Mouse (Mus musculus) intestine, embryonic 14.5 days (tissue): ENCODE results near the gene Epha4. TPM values are rescaled to one million over a fixed set of nuclear protein-coding genes. Genes with fewer than 3 reads are reported as not detected.
A peak's percentile ranks its signal among the peaks of the same experiment; 100 is the strongest.

Source experiments
- ATAC-seq: fragments of 200-750 bp; cut with Nextera tagmentation; replicated peaks from 2 replicates; pipeline ENCODE4 v1.8.0; 2017; ENCODE audit warnings: low read depth, moderate number of reproducible peaks, moderate TSS enrichment, moderate library complexity; ENCODE audit not compliant: low FRiP score, low TSS enrichment
- DNase-seq: peaks from one replicate; pipeline ENCODE4 v3.0.0-alpha.2; 2018; ENCODE audit warnings: low spot score
- H3K27ac ChIP-seq: fragments of 300-500 bp; sonication (generic); 2 replicates; pipeline ENCODE4 v1.5.1; 2014; ENCODE audit warnings: low read depth, mild to moderate bottlenecking, control low read depth
- H3K27me3 ChIP-seq: fragments of 300-500 bp; sonication (generic); replicated peaks from 2 replicates; pipeline ENCODE4 v1.6.1; 2014; ENCODE audit warnings: low read length, control low read depth; ENCODE audit not compliant: control insufficient read depth, insufficient read depth
- H3K36me3 ChIP-seq: fragments of 300-500 bp; sonication (generic); 2 replicates; pipeline ENCODE4 v1.6.1; 2014; ENCODE audit warnings: low read length, control low read depth; ENCODE audit not compliant: control insufficient read depth, insufficient read depth
- H3K4me1 ChIP-seq: fragments of 300-500 bp; sonication (generic); replicated peaks from 2 replicates; pipeline ENCODE4 v1.6.1; 2014; ENCODE audit warnings: low read length, control low read depth, mixed read lengths; ENCODE audit not compliant: control insufficient read depth, insufficient read depth
- H3K4me2 ChIP-seq: fragments of 300-500 bp; sonication (generic); 2 replicates; pipeline ENCODE4 v1.6.1; 2014; ENCODE audit warnings: low read length
- H3K4me3 ChIP-seq: fragments of 300-500 bp; sonication (generic); 2 replicates; pipeline ENCODE4 v1.5.1; 2014; ENCODE audit warnings: low read depth, low read length, control low read depth, mixed read lengths
- H3K9ac ChIP-seq: fragments of 300-500 bp; sonication (generic); 2 replicates; pipeline ENCODE4 v1.6.1; 2014; ENCODE audit warnings: mild to moderate bottlenecking, low read length
- H3K9me3 ChIP-seq: fragments of 300-500 bp; sonication (generic); 2 replicates; pipeline ENCODE4 v1.6.1; 2016; ENCODE audit warnings: low read length, control low read depth; ENCODE audit not compliant: control insufficient read depth
- WGBS: fragments of 180-500 bp; shearing (Covaris S2); extraction: QIAGEN DNeasy Blood & Tissue Kit; methylation state at CpG from one replicate; pipeline ENCODE4 v1.1.7; 2014; 5-methylcytosine and 5-hydroxymethylcytosine counted together
- polyA plus RNA-seq: library from polyadenylated mRNA; unstranded; fragments of >200 nt; fragmentation: Nextera tagmentation; extraction: Ambion mirVana; gene quantifications from 2 replicates; pipeline ENCODE4 v1.2.1, GENCODE M21; 2014

Gene Epha4
- polyA plus RNA-seq, 1 experiment from 2014 or later = 15.4 TPM

DNA sequence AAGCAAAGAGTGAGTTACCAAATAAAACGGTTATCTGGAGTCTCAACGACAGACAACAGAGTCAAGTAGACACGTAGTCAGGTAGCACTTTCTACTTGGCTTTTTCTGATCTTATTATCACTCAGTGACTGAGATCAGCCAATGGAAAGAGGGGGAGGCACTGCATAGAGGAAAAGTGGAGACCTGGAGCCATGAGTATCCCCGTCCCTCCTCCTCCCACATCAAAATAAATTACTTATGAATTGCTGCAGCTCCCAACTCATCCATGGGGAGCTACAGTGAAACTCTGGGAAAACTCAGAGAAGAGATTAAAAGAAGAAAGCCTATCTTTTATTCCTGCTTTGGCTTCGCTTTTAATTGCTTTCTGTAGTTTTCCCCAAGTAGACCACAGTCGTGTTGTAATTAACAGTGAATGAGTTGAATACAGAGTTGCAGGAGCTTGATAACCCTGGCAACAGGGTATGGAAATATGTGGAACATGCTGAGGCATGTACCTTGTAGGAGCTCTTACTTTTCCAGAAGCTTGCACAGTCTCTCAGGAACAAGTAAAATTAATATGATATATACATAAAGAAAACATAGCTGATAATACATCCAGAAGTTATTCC lies 17.8 kb upstream of the Epha4 start:
- no peak overlapping the region for H3K27ac ChIP-seq
- ATAC-seq (no peak), DNase-seq (no peak)
- H3K4me2 ChIP-seq = no peak overlapping the region
- H3K27me3 ChIP-seq = no peaks in the 10 kb centered on the region
- no peak overlapping the region for H3K9ac ChIP-seq
- no peaks in the 10 kb centered on the region for H3K4me1 ChIP-seq
- WGBS = 39% methylated on average over 6 of the region's 6 CpGs
- no peaks in the 10 kb centered on the region for H3K36me3 ChIP-seq
- H3K9me3 ChIP-seq = no peaks in the 10 kb centered on the region
- no peak overlapping the region for H3K4me3 ChIP-seq

DNA sequence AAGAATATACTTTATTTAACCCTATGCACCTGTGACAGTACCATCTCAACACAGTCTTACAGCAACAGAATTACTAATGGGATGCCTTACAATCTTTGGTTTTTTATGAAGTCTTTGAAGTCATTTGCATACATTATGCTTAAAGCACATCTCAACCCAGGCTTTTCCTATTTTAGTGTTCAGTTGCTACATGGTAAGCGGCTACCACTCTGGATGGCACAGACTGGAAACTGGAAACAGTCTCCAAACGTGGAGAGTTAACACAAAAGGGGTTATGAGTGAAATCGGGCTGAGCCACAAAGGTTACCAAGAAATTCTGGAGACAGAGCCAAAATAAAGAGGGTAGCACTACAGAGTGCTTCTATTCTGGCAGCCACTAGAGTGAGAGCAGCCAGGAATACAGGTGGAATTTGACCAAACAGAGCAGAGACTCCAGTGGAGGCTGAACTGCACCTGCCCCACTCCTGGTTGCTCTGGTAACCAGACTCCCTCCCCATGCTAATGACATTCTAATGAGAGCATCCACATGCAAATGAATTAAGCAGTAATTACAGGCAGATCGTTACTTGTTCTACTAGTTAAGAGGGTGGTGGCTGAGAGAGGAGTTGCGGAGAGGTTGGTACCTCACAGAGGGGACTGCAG lies 17.2 kb upstream of the Epha4 start:
- H3K27me3 ChIP-seq = no peaks in the 10 kb centered on the region

DNA sequence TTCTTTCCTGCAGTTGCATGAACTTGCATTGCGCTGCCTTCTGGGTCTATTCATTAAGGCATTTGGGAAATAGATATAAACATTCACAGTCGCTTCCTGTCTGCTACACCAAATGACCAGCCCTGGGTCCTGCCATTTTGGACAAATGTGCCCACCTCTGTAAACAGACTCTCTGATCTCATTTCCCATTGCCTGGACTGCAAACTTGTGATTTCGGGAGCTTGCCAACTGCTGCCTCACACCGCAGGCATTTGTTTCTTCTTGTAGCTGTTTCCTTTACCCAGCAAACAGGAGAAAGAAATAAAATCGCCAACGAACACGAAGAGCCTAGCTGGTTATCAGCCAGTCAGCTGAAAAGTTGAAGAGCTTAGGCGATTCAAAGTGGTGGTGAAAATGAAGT lies 10.2 kb upstream of the Epha4 start:
- H3K4me2 ChIP-seq = no peak overlapping the region
- no peaks in the 10 kb centered on the region for H3K4me1 ChIP-seq
- no peak overlapping the region for H3K27ac ChIP-seq
- WGBS = 65% methylated on average over 8 of the region's 8 CpGs
- peaks cover 11% of the 10 kb centered on the region; the same call in 1 of the 2 replicates for H3K27me3 ChIP-seq
- no peak for DNase-seq
- no peak overlapping the region for H3K9ac ChIP-seq
- H3K4me3 ChIP-seq = no peak overlapping the region
- H3K36me3 ChIP-seq = no peaks in the 10 kb centered on the region
- ATAC-seq = no peak
- H3K9me3 ChIP-seq = no peaks in the 10 kb centered on the region

More for the DNA sequence above, 17.2 kb upstream of the Epha4 start:
- Histone ChIP-seq H3K36me3 (no peaks in the 10 kb centered on the region), H3K4me3 (no peak overlapping the region), H3K4me2 (no peak overlapping the region), H3K4me1 (no peaks in the 10 kb centered on the region), H3K27ac (no peak overlapping the region), H3K9me3 (no peaks in the 10 kb centered on the region), H3K9ac (no peak overlapping the region)
- DNase-seq (no peak), ATAC-seq (no peak)
- WGBS = 56% methylated on average over 5 of the region's 5 CpGs

DNA sequence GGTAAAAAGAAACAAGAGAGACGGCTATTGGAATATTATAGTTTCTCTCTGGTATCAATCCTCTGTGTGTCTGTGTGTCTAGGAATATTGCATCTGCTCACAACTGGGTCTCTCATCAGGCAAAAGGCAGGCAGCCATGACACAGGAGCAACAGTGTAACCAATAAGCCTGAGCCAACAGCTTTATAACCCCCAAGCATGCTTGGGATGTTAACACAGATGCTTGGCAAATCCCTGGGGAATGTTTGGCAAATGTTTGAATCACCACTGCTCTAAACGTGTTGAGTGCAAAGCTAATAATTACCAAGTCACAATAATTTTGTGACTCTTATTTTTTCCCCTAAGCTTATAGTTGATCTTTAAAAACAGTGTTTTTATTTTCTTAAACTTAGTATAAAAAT lies 8.5 kb upstream of the Epha4 start:
- ATAC-seq = no peak
- peaks cover 11% of the 10 kb centered on the region; the same call in 1 of the 2 replicates for H3K27me3 ChIP-seq
- H3K4me2 ChIP-seq = no peak overlapping the region
- no peaks in the 10 kb centered on the region for H3K9me3 ChIP-seq
- no peaks in the 10 kb centered on the region for H3K36me3 ChIP-seq
- 61% methylated on average over 2 of the region's 2 CpGs for WGBS
- DNase-seq = no peak
- no peaks in the 10 kb centered on the region for H3K4me1 ChIP-seq
- no peak overlapping the region for H3K4me3 ChIP-seq
- H3K9ac ChIP-seq = no peak overlapping the region
- H3K27ac ChIP-seq = no peak overlapping the region

DNA sequence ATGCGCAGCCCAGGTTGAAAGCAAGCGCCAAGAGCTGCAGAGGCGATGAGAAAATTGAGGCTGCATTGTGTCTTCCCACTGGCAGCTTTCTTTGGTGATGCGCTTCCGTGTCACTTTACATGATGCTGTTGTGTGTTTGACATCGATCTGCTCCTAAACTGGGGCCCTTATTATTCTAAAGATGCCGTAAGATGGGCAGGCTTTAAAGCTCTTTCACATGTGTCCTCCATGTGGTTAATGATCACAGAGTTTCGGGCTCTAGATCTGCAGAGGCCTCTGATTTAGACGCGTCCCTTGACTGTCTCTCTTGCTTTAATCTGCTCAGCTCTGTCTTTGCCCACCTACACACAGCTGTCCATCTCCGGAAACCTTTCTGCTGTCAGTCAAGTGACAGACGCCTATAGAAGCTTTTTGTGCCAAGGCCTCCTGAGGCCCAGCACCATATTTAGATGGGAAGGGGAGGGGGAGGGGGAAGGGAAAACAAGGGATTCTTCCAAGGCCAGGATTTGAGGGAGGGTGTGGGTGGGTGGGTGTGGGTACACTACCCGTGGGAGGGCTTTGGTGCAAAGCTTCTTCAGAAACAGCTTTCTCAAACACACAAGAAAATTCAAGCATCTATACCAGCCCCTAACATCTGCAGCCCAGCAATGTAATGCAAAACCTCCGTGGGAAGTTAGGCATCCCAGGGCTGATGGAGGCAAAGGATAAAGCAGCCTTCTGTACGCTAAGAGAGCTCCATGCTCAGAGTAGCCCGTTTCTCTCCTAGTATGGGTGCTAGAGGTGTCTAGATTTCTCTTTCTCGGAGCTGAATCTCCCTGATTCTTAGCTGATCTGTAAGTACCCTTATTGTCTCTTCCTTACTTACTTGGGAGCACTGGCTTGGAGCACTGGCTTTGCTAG lies 7.0 kb upstream of the Epha4 start:
- 41% methylated on average over 16 of the region's 17 CpGs for WGBS
- no peak overlapping the region for H3K27ac ChIP-seq
- ATAC-seq (no peak), DNase-seq (no peak)
- no peaks in the 10 kb centered on the region for H3K4me1 ChIP-seq
- no peak overlapping the region for H3K4me2 ChIP-seq
- H3K9ac ChIP-seq = no peak overlapping the region
- no peaks in the 10 kb centered on the region for H3K36me3 ChIP-seq
- no peak overlapping the region for H3K4me3 ChIP-seq
- H3K27me3 ChIP-seq = peaks cover 15% of the 10 kb centered on the region; the same call in 1 of the 2 replicates
- H3K9me3 ChIP-seq = no peaks in the 10 kb centered on the region

DNA sequence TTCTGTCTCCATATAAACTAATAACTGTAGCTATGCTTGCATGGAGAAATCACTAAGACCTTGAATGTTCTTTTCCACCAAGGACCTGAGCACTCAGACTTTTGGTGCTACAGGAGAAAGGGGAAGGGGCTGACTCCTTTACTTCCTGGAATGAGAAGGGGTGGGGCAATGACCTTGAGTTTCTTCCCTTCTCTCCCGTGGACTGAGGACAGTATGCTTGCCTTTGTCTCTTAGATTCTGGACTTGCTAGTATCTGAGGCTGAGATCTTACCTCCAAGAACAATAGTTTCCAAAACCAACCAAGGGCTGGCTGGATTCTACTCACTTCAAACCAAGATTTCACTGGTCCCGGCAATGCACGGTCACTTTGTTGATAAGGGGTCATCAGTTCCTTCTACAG lies 3.8 kb upstream of the Epha4 start:
- Histone ChIP-seq H3K27me3 (peaks cover 15% of the 10 kb centered on the region; the same call in 1 of the 2 replicates), H3K4me1 (no peaks in the 10 kb centered on the region), H3K4me3 (no peak overlapping the region), H3K4me2 (no peak overlapping the region), H3K36me3 (no peaks in the 10 kb centered on the region), H3K27ac (no peak overlapping the region), H3K9ac (no peak overlapping the region), H3K9me3 (no peaks in the 10 kb centered on the region)
- ATAC-seq = no peak
- DNase-seq = no peak
- 77% methylated on average over 3 of the region's 3 CpGs for WGBS

DNA sequence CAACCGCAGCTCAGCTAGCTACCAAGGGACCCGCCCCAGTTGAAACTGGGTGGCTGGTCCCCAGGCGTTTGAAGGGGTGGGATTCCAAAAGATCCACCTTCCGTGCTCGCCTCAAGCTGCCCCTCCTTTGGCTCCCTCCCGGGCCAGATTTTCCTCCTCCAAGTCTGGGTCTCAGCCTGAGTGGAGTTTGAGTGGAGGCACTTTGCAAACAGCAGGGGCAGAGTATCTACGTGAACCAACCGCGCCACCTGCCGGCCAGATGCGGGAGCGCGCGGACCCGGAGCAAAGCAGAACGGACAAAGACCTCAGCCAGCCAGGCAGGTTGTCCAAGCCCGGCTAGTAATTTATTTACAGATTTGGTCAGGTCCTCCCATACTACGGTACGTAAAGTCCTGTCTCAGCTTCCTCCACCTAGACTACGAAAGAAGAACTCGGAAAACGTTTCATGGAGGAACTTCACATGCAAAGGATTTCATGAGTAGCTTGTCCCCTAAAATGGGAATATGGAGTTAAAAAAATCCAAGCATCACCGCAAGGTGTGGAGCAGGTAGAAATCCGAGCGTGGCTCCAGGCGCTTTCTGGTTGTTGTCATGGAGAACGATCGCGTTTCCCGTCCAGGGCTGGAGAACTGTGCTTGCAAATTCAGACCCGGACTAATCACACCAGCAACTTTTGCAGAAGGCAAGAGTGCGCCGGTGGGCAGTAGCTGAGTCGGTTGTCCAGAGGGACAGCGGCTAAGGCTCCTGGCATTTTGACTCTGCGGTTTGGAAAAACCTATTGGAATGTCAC lies 1.5 kb upstream of the Epha4 start:
- Histone ChIP-seq H3K27ac (no peak overlapping the region), H3K9ac (0 out of 2 replicates have a peak overlapping the region, but pooled peaks have one; percentile 23), H3K4me2 (peak overlapping the region; percentile 97), H3K9me3 (no peaks in the 10 kb centered on the region), H3K36me3 (no peaks in the 10 kb centered on the region), H3K27me3 (peaks cover 15% of the 10 kb centered on the region; the same call in 1 of the 2 replicates), H3K4me3 (peak overlapping the region; percentile 69), H3K4me1 (peaks cover 14% of the 10 kb centered on the region)
- 1% methylated on average over 36 of the region's 36 CpGs for WGBS
- peak; percentile 99 for DNase-seq
- ATAC-seq = peak; percentile 51; the same call in 1 of the 2 replicates

DNA sequence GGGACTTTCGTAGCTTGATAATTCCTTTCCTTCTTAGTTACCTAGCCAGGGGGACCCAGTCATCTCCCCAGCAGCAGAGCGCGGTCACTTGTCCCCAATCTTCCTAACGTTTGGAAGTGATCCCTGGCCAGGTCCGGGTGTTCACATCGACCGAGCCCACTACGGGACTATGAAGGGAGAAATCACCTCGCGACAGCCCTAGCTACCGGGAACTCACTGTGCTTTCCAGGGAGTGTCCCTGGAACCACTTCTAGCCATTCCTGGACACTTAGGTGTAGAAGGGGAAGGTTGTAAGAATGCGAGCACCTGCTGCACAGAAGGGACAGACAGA lies 728 bp upstream of the Epha4 start:
- Histone ChIP-seq H3K36me3 (no peaks in the 10 kb centered on the region), H3K4me3 (peak overlapping the region; percentile 69), H3K9me3 (no peaks in the 10 kb centered on the region), H3K27me3 (peaks cover 10% of the 10 kb centered on the region; the same call in 1 of the 2 replicates), H3K4me1 (peaks cover 17% of the 10 kb centered on the region), H3K9ac (peak overlapping the region; percentile 43), H3K4me2 (peak overlapping the region; percentile 97), H3K27ac (no peak overlapping the region)
- ATAC-seq (no peak), DNase-seq (no peak)
- under 1% methylated on average over 12 of the region's 12 CpGs for WGBS
